Mouse (Mus musculus): ENCODE results near the gene Snd1.

Snd1 gene

DNA sequence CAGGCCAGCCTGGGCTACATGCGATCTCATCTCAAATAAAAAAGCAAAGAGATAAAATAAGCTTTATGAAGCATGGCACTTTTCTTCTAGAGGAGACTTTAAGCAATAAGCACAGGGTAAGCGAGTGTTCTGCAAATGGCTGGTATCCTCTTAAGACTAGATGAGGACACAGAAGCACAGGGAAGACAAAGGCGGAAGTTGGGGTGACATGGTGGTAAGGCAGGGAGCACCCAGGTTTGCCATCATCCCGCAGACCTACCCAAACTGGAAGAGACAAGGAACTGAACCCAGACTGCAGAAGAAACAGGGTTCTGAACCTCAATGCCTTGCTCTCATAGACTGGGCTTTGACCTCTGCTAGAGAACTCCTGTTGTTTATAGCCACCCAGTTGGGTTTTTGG is 119.8 kb downstream of the Snd1 start:
- no peak for DNase-seq (ENCODE audit: low spot score)

DNA sequence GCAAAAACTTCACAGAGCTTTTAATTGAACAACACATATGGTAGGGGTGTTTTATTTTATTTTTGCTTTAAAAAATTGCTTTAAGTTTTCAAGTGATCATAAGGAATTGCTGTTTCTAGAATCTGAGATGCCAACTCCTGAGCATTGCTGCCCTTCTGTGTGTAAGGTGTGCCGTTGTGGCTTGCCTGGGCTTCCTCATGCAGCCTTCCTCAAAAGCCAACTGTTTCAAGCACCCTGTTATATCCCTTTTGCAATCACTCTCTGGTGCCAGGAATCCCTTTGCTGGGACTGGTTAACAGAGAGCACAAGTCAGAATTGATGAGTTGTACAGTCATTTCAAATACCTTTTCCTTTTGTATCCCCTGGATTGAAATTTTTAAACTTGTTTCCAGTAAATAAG is 120.3 kb downstream of the Snd1 start:
- no peak for DNase-seq (ENCODE audit: low spot score)

DNA sequence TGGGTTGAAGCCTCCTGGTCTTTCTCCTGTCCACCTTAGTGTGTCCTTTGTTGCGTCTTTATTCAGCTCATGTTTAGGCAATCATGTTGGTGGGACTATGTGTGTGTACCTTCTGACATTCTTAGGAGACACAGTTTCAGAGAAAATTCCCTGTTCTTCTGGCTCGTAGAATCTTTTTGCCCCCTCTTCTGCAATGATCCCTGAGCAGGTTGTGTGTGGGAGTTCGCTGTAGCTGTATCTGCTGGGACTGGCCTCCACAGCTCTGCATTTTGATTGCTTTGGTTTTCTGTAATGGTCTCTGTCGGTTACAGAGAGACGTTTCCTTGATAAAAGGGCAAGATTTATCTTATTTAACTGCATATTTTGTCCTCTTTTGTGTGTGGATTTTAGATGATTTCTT is 122.3 kb downstream of the Snd1 start:
- no peak for DNase-seq (ENCODE audit: low spot score)

DNA sequence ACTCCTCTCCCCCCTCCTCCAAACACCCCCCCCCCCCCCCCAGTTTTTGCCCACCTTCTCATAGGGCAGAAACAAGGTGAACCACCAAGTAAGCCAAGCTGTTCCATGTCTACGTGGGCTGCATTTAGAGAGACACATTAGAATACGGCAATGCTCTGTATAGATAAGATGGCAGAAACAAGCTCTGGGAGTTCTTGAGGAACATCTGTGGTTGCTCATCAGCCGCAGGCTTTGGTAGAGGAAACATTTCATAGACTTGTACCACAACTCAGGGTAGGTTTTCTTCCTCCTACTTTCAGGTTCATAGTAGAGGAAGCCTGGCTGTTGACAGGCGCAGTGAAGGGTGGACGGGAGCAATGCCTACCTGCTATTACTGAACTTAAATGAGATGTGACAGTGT is 124.2 kb downstream of the Snd1 start:
- no peak for DNase-seq (ENCODE audit: low spot score)

DNA sequence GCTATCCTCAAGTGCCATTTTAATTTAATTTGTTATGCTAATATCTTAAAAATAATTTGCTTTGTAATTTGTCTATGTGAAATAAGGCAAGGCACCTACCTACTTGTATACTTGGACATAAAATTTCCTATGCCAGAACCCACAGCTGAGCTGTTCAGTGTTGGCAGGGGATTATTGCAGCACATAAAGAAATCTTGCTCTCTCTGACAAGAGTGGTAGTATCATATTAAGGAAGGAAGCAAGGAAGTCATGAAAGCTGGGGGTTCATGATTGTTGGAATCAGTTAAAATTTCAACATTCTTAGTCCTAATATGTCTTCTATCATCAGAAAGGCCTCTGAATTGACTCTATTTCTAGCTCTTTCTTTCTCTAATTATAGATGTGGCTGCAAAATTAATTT is 125.5 kb downstream of the Snd1 start:
- DNase-seq (ENCODE audit: low spot score): no peak

DNA sequence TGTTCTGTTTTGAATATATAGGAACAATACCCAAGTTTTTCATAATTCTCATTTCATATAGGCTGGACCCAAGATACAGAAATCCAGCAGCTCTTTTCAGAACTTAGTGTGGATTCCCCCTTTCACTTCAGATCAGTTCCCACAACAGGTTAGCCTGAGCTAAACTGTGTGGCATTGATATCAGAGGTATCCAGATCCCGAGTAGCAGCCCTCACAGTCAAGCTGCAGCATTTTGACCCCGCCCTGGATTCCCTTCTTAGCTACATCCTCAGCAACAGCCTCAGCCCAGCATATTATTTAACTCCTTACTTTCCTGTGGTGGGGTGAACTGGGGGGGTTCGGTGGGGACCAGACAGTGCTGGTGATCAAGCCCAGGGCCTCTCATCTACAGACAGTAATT is 128.5 kb downstream of the Snd1 start:
- no peak for DNase-seq (ENCODE audit: low spot score)

DNA sequence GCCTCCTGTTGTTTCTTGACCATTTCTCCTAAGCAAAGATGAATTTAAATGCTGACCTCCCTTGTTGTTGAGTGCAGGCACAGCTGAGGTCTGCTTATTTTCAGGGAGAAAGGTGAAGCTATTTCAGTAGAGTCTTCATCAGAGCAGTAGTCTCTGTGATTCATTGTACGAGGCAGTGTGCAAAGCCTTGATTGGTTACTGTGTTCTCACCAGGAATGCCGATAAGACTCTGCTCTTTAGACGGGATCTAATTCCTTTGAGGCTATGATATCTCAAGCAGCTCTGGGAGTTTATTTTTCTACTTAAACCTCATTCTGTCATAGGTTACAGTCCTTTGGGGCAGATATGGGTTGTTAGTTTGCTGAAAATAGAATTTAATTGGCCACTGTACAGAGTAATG is 128.9 kb downstream of the Snd1 start:
- no peak for DNase-seq (ENCODE audit: low spot score)

DNA sequence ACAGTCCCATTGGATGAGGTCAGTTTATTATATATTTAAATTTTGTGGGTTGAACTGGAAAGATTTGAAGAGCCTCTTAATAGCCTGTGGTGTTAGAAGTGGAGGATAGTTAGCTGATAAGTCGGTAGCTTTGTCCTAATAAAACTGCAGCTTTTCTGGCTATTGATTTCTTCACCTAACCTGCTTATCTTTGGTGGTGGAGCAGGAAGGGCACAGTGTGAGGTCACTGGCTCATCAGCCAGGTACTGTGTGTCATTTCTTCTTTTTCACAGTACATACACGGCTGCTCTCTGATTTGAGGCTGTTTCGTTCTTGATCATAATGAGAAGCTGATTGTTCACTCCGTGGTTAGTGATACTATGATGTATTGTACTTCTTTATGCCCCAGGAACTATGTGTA is 134.4 kb downstream of the Snd1 start:
- no peak for DNase-seq (ENCODE audit: low spot score)

DNA sequence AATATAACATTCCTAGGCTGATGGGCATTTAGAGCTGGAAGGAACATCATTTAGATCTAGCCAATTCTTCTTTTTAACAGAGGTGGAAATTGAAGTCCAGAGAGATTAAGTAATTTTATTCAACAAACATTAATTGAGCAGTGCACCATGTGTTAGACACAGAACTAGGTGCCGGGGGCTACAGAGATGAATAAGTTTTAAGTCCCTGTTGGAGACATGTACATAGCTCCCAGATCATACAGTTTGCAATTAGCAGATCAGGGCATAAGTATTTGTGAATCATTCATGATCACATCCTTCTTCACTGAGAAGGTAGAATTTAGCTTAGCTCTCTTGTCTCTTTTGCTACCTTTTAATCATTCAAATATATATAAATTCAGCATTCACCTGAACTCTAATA is 135.2 kb downstream of the Snd1 start:
- no peak for DNase-seq (ENCODE audit: low spot score)

DNA sequence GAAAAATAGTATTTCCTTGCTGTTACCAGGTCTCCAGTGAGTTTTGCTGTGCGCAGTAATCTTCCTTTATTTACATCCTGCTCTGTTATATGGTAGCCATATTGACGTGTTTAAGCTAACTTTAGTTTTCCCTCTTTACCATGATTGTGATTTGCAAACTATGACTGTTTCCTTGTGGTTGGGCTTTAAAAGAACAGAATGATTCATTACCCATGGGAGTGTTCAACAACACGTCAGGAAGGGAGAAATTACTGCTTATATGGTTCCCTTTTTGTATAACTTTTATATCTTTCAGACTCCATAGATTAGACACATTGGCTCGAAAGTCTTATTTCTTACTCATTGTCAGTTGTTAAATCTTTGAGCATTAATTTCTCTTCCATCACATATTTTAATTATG is 138.5 kb downstream of the Snd1 start:
- no peak for DNase-seq (ENCODE audit: low spot score)

DNA sequence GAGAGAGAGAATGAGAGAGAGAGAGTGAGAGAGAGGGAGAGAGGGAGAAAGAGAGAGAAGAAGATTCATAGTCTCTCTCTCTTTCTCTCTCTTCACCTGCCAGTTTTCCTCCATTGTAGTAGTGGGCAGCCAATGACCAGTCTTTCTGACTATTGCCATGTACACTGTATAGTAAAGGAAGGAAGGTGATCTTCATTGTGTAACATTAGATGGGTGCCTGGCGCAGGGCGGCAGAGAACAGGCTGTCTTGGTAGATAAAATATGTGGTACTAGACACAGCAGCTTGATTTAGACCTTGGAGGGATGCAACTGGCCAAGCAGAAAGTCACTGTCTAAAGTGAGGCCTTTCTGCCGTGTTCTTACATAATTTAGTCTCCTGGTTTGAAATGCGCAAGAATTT is 139.9 kb downstream of the Snd1 start:
- DNase-seq (ENCODE audit: low spot score): no peak

DNA sequence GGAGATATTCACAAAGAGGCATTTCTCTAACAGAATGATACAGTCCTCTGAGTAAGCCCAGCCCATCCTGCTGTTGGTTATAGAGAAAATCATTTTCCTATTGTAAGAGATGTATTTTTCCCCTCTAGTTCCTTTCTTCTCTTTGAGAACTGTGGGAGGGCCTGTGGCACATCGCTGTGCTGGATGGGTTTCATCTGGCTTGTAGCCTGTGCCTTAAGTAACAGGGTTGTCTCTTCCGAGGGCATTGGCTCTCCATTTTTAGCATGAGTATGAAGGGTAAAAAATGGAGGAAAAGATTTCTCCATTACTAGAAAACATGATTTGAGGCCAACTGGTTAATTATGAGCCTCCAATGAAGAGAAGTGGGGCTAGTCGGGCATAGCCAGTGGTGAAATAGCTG is 140.5 kb downstream of the Snd1 start:
- DNase-seq (ENCODE audit: low spot score): no peak

DNA sequence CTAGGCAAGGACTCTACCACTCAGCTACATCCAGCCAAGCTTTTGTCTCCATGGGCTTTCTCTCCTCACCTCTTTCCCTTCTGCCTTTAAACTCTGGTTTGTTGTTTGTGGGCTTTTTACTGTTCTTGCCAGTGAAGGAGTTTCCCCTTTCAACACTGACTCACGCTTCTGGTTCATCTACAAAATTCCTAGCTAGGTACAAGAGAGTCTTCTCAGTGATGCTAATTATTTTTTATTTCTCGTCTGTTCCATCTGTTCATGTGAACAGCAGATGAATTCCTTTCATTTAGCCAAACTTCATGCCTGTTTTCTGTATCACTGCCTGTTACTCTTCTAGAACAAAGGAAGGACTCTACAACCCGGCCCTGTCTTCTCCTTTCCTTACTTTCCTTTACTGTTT is 141.0 kb downstream of the Snd1 start:
- DNase-seq (ENCODE audit: low spot score): no peak

DNA sequence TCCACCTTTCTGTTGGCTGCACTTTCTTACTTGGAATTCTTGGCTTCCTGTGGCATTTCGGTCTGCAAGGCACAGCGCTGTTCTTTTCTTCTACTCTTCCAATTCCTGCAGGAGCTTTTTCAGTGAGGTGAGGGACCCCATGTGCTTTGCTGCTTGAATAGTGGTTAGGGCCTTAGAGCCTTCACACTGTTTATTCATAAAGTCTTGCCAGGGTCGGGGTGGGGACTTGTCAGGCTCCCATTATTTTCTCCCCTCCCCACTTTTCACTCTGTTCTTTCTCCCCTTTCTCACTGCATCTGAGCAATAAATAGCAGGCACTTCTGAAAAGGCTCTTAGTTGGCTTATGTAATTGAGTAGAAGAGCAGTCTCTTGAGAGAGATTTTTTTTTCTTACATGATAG is 143.4 kb downstream of the Snd1 start:
- DNase-seq (ENCODE audit: low spot score): no peak

DNA sequence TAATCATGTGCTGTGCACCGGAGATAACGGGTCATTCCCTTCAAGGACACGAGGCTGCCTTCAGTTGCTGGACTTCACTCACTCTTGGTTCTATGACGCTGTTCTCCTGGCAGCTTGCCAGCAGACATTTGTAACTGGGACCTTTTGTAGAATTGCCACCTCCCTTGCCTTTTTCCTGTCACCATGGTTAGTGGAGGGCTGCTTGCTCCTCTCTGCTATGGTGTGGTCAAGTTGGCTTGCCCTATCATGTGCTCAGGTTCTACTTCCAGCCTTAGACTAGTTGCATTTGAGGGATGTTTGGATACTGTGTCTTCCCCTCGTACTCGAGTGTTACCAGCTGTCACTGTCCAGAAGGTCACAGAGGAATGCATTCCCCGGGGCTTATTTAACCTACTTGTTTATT is 143.8 kb downstream of the Snd1 start:
- peak; percentile 49 for DNase-seq (ENCODE audit: low spot score)

DNA sequence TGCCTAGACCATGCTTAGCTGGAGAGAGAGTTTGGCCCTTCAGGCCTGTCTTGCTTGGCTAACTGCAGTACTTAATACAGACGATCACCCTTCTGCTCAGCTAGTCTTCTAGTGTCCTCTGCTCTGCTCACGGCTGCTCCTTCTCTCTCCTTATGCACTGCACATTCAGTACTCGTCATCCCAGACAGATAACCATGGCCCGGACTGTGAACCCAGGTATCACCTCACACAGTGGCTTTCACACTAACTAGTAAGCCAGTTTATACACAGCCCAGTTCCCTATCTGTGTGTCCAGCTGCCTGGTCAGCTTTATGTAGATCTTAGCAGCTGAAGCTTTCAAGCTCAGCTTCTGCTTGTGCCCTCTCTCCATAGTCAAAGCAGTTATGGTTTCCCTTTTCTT is 146.5 kb downstream of the Snd1 start:
- DNase-seq (ENCODE audit: low spot score): no peak

DNA sequence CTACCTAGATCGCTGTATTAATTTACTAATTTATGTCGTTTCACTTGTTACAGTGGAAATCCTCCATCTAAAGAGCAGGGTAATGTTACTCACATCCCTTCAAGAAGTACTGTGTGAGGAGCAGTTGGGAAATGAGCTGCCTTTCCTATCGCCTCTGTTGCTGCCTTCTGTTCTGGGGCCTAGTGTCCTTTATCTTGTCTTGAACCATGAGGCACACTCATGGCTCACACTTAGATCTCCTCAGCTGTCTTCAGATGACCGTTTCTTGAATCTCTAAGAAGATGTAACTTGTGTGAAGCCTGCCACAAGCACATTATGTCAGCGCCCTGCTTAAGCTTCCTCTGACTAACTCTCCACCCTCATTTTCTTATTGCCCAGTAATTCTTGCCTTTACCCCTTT is 147.0 kb downstream of the Snd1 start:
- no peak for DNase-seq (ENCODE audit: low spot score)

DNA sequence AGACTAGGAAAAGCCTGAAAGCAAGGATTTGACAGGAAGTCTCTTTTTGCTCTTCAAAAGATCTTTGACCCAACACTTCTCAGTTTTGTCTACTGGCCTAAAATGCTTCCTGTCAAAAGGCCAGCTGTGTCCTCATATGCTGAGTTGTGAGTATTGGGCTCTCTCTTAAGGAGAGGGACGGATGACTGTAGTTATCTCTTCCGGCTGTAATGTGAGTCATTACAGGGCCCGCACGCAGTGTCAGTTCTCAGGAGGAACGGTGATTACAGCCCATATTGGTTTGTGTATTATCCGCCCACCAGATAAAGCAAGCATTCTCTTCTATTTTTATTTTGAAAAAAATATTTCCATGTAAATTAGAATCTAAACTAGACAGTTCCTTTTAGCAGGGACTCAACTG is 147.6 kb downstream of the Snd1 start:
- DNase-seq (ENCODE audit: low spot score): no peak

DNA sequence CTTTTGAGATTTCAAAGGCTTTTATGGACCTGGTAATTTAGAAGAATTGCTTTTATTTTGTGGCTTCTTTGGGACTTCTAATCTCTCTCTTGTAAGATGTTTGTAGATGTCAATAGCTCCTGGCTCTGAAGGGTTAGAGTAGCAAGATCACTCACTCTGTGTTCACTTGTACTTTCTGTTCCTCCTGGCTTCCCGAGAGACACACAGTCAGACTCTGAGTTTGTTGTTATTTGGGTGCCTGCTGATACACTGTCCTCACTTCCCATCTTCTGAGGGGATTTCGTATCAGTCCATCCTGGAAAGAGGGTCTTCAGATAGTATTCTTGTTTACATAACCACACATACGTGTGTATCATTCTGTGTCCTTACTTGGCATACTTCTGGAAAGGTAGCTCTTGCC is 148.0 kb downstream of the Snd1 start:
- no peak for DNase-seq (ENCODE audit: low spot score)

DNA sequence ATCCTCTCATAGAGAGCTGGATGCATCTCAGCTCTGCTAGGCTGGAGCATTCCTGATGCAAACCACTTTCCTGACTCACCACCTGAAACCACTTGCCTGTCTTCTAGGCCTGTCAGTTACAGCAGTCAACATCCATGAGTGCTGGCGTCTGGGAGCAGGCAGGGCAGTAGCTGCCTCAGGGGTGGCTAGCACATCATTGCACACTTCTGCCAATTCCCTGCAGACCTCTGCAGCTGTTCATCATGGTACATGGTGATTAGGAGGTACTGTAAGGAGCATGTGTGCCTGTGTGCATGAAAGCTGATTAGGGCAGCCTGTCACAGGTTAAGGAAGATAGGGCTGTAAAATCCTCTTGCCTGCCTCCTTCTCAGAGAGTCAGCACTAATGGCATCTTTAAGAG is 153.5 kb downstream of the Snd1 start:
- DNase-seq (ENCODE audit: low spot score): no peak

DNA sequence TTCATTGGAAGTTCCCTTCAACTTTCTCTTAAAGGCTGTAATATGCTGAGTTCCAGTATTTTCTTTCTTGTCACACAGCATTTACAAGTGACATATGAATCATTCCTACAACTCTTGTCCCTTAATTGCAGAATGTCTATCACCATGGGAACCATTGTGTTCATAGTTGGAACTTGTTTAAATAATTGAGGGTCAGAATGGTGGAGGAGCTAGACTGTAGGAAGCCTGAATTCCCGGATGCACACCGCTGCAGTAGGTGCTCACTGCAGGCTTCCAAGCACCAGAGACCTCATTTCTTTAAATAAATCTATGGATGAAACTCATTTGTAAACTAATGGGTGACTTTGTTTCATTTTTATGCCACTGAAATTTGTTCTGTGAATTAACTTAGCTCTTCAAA is 154.9 kb downstream of the Snd1 start:
- no peak for DNase-seq (ENCODE audit: low spot score)

DNA sequence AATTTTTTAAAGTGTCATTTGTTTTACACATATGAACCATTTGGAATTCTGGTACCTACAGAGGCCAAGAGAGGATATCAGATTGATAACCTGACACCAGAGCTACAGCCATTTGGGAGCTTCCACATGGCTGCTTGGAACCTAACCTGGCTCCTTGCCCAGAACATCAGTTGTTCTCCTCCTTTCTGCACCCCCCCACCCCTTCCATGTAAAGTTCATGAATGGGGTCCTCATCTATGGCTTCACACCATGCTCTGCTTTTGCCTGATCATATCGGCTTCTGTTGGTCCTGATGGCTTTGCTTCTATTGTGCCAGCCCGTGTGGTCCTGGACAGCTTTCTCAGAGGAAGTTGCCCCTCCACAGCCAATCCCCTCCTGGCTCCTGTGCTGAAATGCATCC is 156.0 kb downstream of the Snd1 start:
- no peak for DNase-seq (ENCODE audit: low spot score)

DNA sequence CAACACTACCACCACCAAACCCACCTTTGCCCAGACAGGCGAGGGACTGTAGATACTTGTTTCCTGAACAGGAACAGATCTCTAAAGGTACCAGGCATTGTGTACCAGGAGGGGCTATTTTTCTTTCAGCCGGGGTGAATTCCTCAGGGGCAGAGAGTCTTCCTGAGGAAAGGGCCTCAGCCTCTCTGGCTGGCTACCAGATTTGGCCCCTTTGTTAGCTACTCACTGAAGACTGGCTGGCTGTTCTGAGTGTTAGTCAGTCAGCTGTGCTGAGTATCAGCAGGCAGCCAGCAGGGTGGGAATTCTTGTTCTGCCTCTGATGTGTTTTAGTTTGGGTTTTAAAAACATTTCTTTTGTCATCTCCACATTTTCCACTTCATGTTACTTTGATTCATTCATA is 158.2 kb downstream of the Snd1 start:
- DNase-seq (ENCODE audit: low spot score): no peak

DNA sequence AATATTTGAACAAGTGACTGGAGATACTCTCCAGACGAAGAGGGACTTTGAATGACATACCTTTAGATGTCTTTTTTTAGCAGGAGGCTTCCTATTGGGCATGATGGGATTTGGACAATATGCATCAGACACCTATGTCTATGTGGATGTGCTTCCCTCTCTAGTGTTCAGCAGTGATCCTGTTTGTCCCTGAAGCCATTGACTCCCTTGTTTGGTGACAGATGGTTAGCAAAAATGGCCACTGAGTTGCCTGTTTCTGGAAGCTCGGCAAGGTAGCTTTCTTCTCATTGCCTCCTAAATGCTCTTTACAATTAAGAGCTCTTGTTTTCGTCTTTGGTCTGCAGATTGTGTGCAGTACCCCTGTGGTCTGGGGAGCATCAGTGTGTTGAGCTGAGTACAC is 158.7 kb downstream of the Snd1 start:
- no peak for DNase-seq (ENCODE audit: low spot score)

DNA sequence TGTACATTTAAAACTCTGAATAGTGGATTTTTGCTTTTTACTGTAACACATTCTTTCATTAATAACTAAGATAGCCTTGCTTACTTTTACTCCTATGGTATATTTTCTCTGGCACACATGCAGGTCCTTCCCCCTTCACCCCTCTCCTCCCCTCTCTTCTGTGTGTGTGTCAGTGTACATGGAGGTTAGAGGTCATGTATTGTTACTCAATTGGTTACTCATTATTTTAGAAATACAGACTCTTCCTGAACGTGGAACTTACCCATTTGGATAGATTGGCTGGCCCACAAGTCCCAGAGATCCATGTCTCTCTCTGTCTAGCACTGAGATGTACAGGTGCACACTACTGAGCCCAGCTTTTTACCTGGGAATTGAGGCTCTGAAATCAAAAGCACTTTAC is 160.2 kb downstream of the Snd1 start:
- DNase-seq (ENCODE audit: low spot score): no peak
